Mouse (Mus musculus) thymus, adult 2 months (tissue): ENCODE measurements around the gene Rgs4.

Experiments
- CTCF ChIP-seq: fragments of 200-500 bp; IDR thresholded peaks from 2 replicates; pipeline ENCODE4 v1.5.1; 2012; ENCODE audit warnings: mild to moderate bottlenecking, control low read depth, low read length, moderate library complexity, borderline replicate concordance; ENCODE audit not compliant: control insufficient read depth, poor library complexity, insufficient read depth; ENCODE audit errors: extremely low read depth
- POLR2A ChIP-seq: fragments of 200-500 bp; IDR thresholded peaks from 2 replicates; pipeline ENCODE4 v1.6.1; 2012; ENCODE audit warnings: mild to moderate bottlenecking, low read length, control low read depth, moderate library complexity; ENCODE audit not compliant: control insufficient read depth, poor library complexity, insufficient read depth; ENCODE audit errors: extremely low read depth

DNA sequence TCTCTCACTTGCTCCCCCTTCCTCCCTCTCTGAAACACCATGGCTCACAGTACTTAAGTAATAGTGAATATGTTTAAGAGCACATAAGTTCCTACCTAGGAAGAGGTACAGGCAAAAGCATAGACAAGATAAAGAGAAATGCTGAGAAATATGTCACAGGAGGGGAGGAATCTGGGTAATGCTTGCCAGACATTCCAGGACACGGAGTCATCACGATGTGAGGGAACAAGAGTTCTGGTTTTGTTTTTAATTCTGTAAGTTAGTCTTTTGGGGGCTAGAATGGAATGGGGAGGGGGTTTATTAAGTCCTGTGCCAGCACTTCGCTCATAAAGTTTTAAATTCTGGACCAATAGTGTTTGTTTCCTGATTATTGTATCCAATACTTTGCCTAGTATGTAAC lies 52.1 kb downstream of the Rgs4 start:
- TF ChIP-seq CTCF (no peak), POLR2A (no peak)
